Mouse (Mus musculus) stomach, postnatal 0 days (tissue): ENCODE results near the gene 2610528J11Rik. TPM values are rescaled to one million over a fixed set of nuclear protein-coding genes. Genes with fewer than 3 reads are reported as not detected.

ENCODE experiments used
- ATAC-seq: fragments of 200-750 bp; cut with Nextera tagmentation; 2 replicates; pipeline ENCODE4 v1.8.0; 2017; ENCODE audit not compliant: low FRiP score, low TSS enrichment
- DNase-seq: peaks from one replicate; pipeline ENCODE4 v3.0.0-alpha.2; 2016; ENCODE audit warnings: low spot score
- H3K27ac ChIP-seq: fragments of 300-500 bp; sonication (generic); replicated peaks from 2 replicates; pipeline ENCODE4 v1.5.1; 2014; ENCODE audit warnings: mild to moderate bottlenecking, control low read depth
- H3K27me3 ChIP-seq: fragments of 300-500 bp; sonication (generic); 2 replicates; pipeline ENCODE4 v1.6.1; 2014; ENCODE audit warnings: low read length; ENCODE audit not compliant: control insufficient read depth, insufficient read depth
- H3K36me3 ChIP-seq: fragments of 300-500 bp; sonication (generic); 2 replicates; pipeline ENCODE4 v1.6.1; 2014; ENCODE audit warnings: low read length, mixed read lengths; ENCODE audit not compliant: control insufficient read depth, insufficient read depth
- H3K4me1 ChIP-seq: fragments of 300-500 bp; sonication (generic); replicated peaks from 2 replicates; pipeline ENCODE4 v1.6.1; 2014; ENCODE audit warnings: antibody characterized with exemption; ENCODE audit not compliant: control insufficient read depth, insufficient read depth
- H3K4me2 ChIP-seq: fragments of 300-500 bp; sonication (generic); replicated peaks from 2 replicates; pipeline ENCODE4 v1.6.1; 2014; ENCODE audit warnings: low read depth, mild to moderate bottlenecking, control low read depth, moderate library complexity
- H3K4me3 ChIP-seq: fragments of 300-500 bp; sonication (generic); 2 replicates; pipeline ENCODE4 v1.5.1; 2014; ENCODE audit warnings: low read depth, low read length, control low read depth
- H3K9ac ChIP-seq: fragments of 300-500 bp; sonication (generic); 2 replicates; pipeline ENCODE4 v1.6.1; 2014; ENCODE audit warnings: mild to moderate bottlenecking, low read length, control low read depth, mixed read lengths
- H3K9me3 ChIP-seq: fragments of 300-500 bp; sonication (generic); 2 replicates; pipeline ENCODE4 v1.6.1; 2016; ENCODE audit warnings: low read length; ENCODE audit not compliant: control insufficient read depth
- CTCF ChIP-seq: IDR thresholded peaks from 2 replicates; pipeline ENCODE4 v1.5.1; 2016; ENCODE audit warnings: antibody characterized with exemption, low read depth, mild to moderate bottlenecking, moderate library complexity
- EP300 ChIP-seq: optimal IDR thresholded peaks from 2 replicates; pipeline ENCODE3; 2016; ENCODE audit warnings: antibody characterized with exemption
- WGBS: fragments of 180-500 bp; shearing (Covaris S2); extraction: QIAGEN DNeasy Blood & Tissue Kit; methylation state at CpG from one replicate; pipeline ENCODE4 v1.1.7; 2014; 5-methylcytosine and 5-hydroxymethylcytosine counted together
- polyA plus RNA-seq: library from polyadenylated mRNA; unstranded; fragments of >200 nt; fragmentation: Nextera tagmentation; extraction: Ambion mirVana; gene quantifications from 2 replicates; pipeline ENCODE4 v1.2.1, GENCODE M21; 2015

2610528J11Rik gene
- polyA plus RNA-seq, 1 experiment from 2014 or later: 56.8 TPM

GRCm38 (mm10) chr4:118535610-118536009, 8.8 kb downstream of the 2610528J11Rik start:
- Histone ChIP-seq H3K9ac (no peak overlapping the region), H3K27me3 (no peaks in the 10 kb centered on the region), H3K36me3 (no peaks in the 10 kb centered on the region), H3K4me2 (no peak overlapping the region), H3K9me3 (no peaks in the 10 kb centered on the region), H3K4me1 (no peaks in the 10 kb centered on the region), H3K4me3 (no peak overlapping the region), H3K27ac (no peak overlapping the region)
- no peak for TF ChIP-seq CTCF
- no peak for TF ChIP-seq EP300
- no peak for ATAC-seq
- no peak for DNase-seq
- 85% methylated on average over 6 of the region's 6 CpGs for WGBS

- no peaks in the 10 kb centered on the region for H3K9me3 ChIP-seq
- H3K36me3 ChIP-seq: no peaks in the 10 kb centered on the region
- H3K9ac ChIP-seq: no peak overlapping the region
- H3K4me3 ChIP-seq: no peak overlapping the region
- ATAC-seq: no peak
- DNase-seq: no peak
- no peak overlapping the region for H3K4me2 ChIP-seq
- H3K27me3 ChIP-seq: no peaks in the 10 kb centered on the region
- H3K27ac ChIP-seq: no peak overlapping the region
- H3K4me1 ChIP-seq: no peaks in the 10 kb centered on the region
- TF ChIP-seq CTCF (no peak), EP300 (no peak)
- 22% methylated on average over 6 of the region's 6 CpGs for WGBS
Observed at GRCm38 (mm10) chr4:118537801-118538200, 11.0 kb downstream of the 2610528J11Rik start.

GRCm38 (mm10) chr4:118539904-118540303, 13.1 kb downstream of the 2610528J11Rik start:
- no peak for TF ChIP-seq CTCF
- TF ChIP-seq EP300: no peak
- 36% methylated on average over 10 of the region's 10 CpGs for WGBS
- no peak overlapping the region for H3K9ac ChIP-seq
- no peaks in the 10 kb centered on the region for H3K4me1 ChIP-seq
- DNase-seq: no peak
- H3K4me2 ChIP-seq: no peak overlapping the region
- H3K36me3 ChIP-seq: no peaks in the 10 kb centered on the region
- no peaks in the 10 kb centered on the region for H3K27me3 ChIP-seq
- H3K27ac ChIP-seq: no peak overlapping the region
- no peaks in the 10 kb centered on the region for H3K9me3 ChIP-seq
- no peak overlapping the region for H3K4me3 ChIP-seq
- no peak for ATAC-seq

- no peaks in the 10 kb centered on the region for H3K36me3 ChIP-seq
- TF ChIP-seq CTCF (no peak), EP300 (no peak)
- peak overlapping the region; percentile 27; the same call in 1 of the 2 replicates for H3K9ac ChIP-seq
- peak overlapping the region; percentile 94 for H3K27ac ChIP-seq
- no peak for DNase-seq
- no peaks in the 10 kb centered on the region for H3K27me3 ChIP-seq
- H3K9me3 ChIP-seq: no peaks in the 10 kb centered on the region
- no peak for ATAC-seq
- no peaks in the 10 kb centered on the region for H3K4me1 ChIP-seq
- peak overlapping the region; percentile 22; the same call in 1 of the 2 replicates for H3K4me3 ChIP-seq
- 41% methylated on average over 9 of the region's 9 CpGs for WGBS
- peak overlapping the region; percentile 57 for H3K4me2 ChIP-seq
Observed at GRCm38 (mm10) chr4:118542510-118543157, 15.8 kb downstream of the 2610528J11Rik start.

- WGBS: 7% methylated on average over 13 of the region's 13 CpGs
- TF ChIP-seq CTCF (peak; percentile 47), EP300 (no peak)
- Histone ChIP-seq H3K27ac (peak overlapping the region; percentile 94), H3K4me1 (no peaks in the 10 kb centered on the region), H3K36me3 (no peaks in the 10 kb centered on the region), H3K4me2 (peak overlapping the region; percentile 57), H3K9ac (peak overlapping the region; percentile 55), H3K4me3 (peak overlapping the region; percentile 22), H3K27me3 (no peaks in the 10 kb centered on the region), H3K9me3 (no peaks in the 10 kb centered on the region)
- DNase-seq (peak; percentile 78), ATAC-seq (peak; percentile 78)
Observed at GRCm38 (mm10) chr4:118543158-118543530, 16.3 kb downstream of the 2610528J11Rik start.

- no peak for TF ChIP-seq EP300
- TF ChIP-seq CTCF: no peak
- Histone ChIP-seq H3K9me3 (no peaks in the 10 kb centered on the region), H3K4me1 (no peaks in the 10 kb centered on the region), H3K27me3 (no peaks in the 10 kb centered on the region), H3K36me3 (no peaks in the 10 kb centered on the region), H3K4me3 (peak within 1 kb of the TSS; percentile 22), H3K4me2 (peak within 1 kb of the TSS; percentile 57), H3K27ac (peak within 1 kb of the TSS; percentile 94), H3K9ac (peak within 1 kb of the TSS; percentile 55)
- WGBS: 1% methylated on average over 24 of the region's 24 CpGs
- ATAC-seq (peak; percentile 91), DNase-seq (peak; percentile 91)
Observed at GRCm38 (mm10) chr4:118543592-118544260, 16.9 kb downstream of the 2610528J11Rik start, which contains the start of gene Tmem125. Tmem125 (minus strand) TSS chr4:118544044.
